Mouse (Mus musculus): ENCODE data around the gene Sod1. TPM values are rescaled to one million over a fixed set of nuclear protein-coding genes. Genes with fewer than 3 reads are reported as not detected.

Sod1 gene
- polyA plus RNA-seq, 1 experiment from 2014 or later, result 1,077 TPM

- DNase-seq (ENCODE audit: low spot score), result no peak
- H3K36me3 ChIP-seq (ENCODE audit: control insufficient read depth, insufficient read depth, low read length), result no peaks in the 10 kb centered on the region
- no peaks in the 10 kb centered on the region for H3K9me3 ChIP-seq (ENCODE audit: control insufficient read depth, low read length)
- H3K27me3 ChIP-seq (ENCODE audit: control insufficient read depth, insufficient read depth, low read length), result no peaks in the 10 kb centered on the region
- H3K27ac ChIP-seq (ENCODE audit: low read depth, low read length), result no peak overlapping the region
- H3K4me1 ChIP-seq (replicated peaks; ENCODE audit: control insufficient read depth, insufficient read depth, low read length), result no peaks in the 10 kb centered on the region
- H3K9ac ChIP-seq (ENCODE audit: low read length), result no peak overlapping the region
- no peak overlapping the region for H3K4me2 ChIP-seq (ENCODE audit: low read depth, low read length, severe bottlenecking)
- no peak for ATAC-seq (replicated peaks; ENCODE audit: low FRiP score)
- WGBS, result 85% methylated on average over 6 of the region's 6 CpGs
- H3K4me3 ChIP-seq (ENCODE audit: low read depth, low read length), result no peak overlapping the region
Measured at GRCm38 (mm10) chr16:90184135-90184534, 36.4 kb upstream of the Sod1 start.

- 46% methylated on average over 8 of the region's 8 CpGs for WGBS
- ATAC-seq (replicated peaks; ENCODE audit: low FRiP score), result peak; percentile 77
- peak; percentile 85 for DNase-seq (ENCODE audit: low spot score)
Measured at GRCm38 (mm10) chr16:90185928-90186588, 34.5 kb upstream of the Sod1 start.

GRCm38 (mm10) chr16:90187453-90187852, 33.1 kb upstream of the Sod1 start:
- Histone ChIP-seq H3K4me1 (replicated peaks; ENCODE audit: control insufficient read depth, insufficient read depth, low read length) (no peaks in the 10 kb centered on the region), H3K4me3 (ENCODE audit: low read depth, low read length) (no peak overlapping the region), H3K27ac (ENCODE audit: low read depth, low read length) (no peak overlapping the region), H3K4me2 (ENCODE audit: low read depth, low read length, severe bottlenecking) (no peak overlapping the region), H3K9ac (ENCODE audit: low read length) (no peak overlapping the region), H3K36me3 (ENCODE audit: control insufficient read depth, insufficient read depth, low read length) (no peaks in the 10 kb centered on the region), H3K9me3 (ENCODE audit: control insufficient read depth, low read length) (no peaks in the 10 kb centered on the region), H3K27me3 (ENCODE audit: control insufficient read depth, insufficient read depth, low read length) (no peaks in the 10 kb centered on the region)
- 49% methylated on average over 13 of the region's 13 CpGs for WGBS
- DNase-seq (ENCODE audit: low spot score), result no peak
- 0 out of 2 replicates have a peak, but pooled peaks have one; percentile 20 for ATAC-seq (replicated peaks; ENCODE audit: low FRiP score)

More at GRCm38 (mm10) chr16:90185928-90186588, 34.5 kb upstream of the Sod1 start:
- Histone ChIP-seq H3K27me3 (ENCODE audit: control insufficient read depth, insufficient read depth, low read length) (no peaks in the 10 kb centered on the region), H3K36me3 (ENCODE audit: control insufficient read depth, insufficient read depth, low read length) (no peaks in the 10 kb centered on the region), H3K9ac (ENCODE audit: low read length) (no peak overlapping the region), H3K4me1 (replicated peaks; ENCODE audit: control insufficient read depth, insufficient read depth, low read length) (no peaks in the 10 kb centered on the region), H3K4me3 (ENCODE audit: low read depth, low read length) (no peak overlapping the region), H3K4me2 (ENCODE audit: low read depth, low read length, severe bottlenecking) (no peak overlapping the region), H3K9me3 (ENCODE audit: control insufficient read depth, low read length) (no peaks in the 10 kb centered on the region), H3K27ac (ENCODE audit: low read depth, low read length) (no peak overlapping the region)

- no peak overlapping the region for H3K9ac ChIP-seq (ENCODE audit: low read length)
- WGBS, result 77% methylated on average over 6 of the region's 6 CpGs
- no peak overlapping the region for H3K4me3 ChIP-seq (ENCODE audit: low read depth, low read length)
Measured at GRCm38 (mm10) chr16:90191289-90191688, 29.3 kb upstream of the Sod1 start.

GRCm38 (mm10) chr16:90193719-90194118, 26.8 kb upstream of the Sod1 start:
- no peak overlapping the region for H3K4me3 ChIP-seq (ENCODE audit: low read depth, low read length)
- no peak overlapping the region for H3K4me2 ChIP-seq (ENCODE audit: low read depth, low read length, severe bottlenecking)
- ATAC-seq (replicated peaks; ENCODE audit: low FRiP score) (no peak), DNase-seq (ENCODE audit: low spot score) (no peak)
- no peak overlapping the region for H3K9ac ChIP-seq (ENCODE audit: low read length)
- no peaks in the 10 kb centered on the region for H3K4me1 ChIP-seq (replicated peaks; ENCODE audit: control insufficient read depth, insufficient read depth, low read length)
- no peaks in the 10 kb centered on the region for H3K9me3 ChIP-seq (ENCODE audit: control insufficient read depth, low read length)
- no peak overlapping the region for H3K27ac ChIP-seq (ENCODE audit: low read depth, low read length)
- H3K36me3 ChIP-seq (ENCODE audit: control insufficient read depth, insufficient read depth, low read length), result no peaks in the 10 kb centered on the region
- H3K27me3 ChIP-seq (ENCODE audit: control insufficient read depth, insufficient read depth, low read length), result no peaks in the 10 kb centered on the region

More at GRCm38 (mm10) chr16:90191289-90191688, 29.3 kb upstream of the Sod1 start:
- ATAC-seq (replicated peaks; ENCODE audit: low FRiP score) (no peak), DNase-seq (ENCODE audit: low spot score) (no peak)
- Histone ChIP-seq H3K27ac (ENCODE audit: low read depth, low read length) (no peak overlapping the region), H3K27me3 (ENCODE audit: control insufficient read depth, insufficient read depth, low read length) (no peaks in the 10 kb centered on the region), H3K4me1 (replicated peaks; ENCODE audit: control insufficient read depth, insufficient read depth, low read length) (no peaks in the 10 kb centered on the region), H3K9me3 (ENCODE audit: control insufficient read depth, low read length) (no peaks in the 10 kb centered on the region), H3K4me2 (ENCODE audit: low read depth, low read length, severe bottlenecking) (no peak overlapping the region), H3K36me3 (ENCODE audit: control insufficient read depth, insufficient read depth, low read length) (no peaks in the 10 kb centered on the region)

GRCm38 (mm10) chr16:90196688-90197240, 23.8 kb upstream of the Sod1 start:
- H3K9me3 ChIP-seq (ENCODE audit: control insufficient read depth, low read length), result no peaks in the 10 kb centered on the region
- no peaks in the 10 kb centered on the region for H3K36me3 ChIP-seq (ENCODE audit: control insufficient read depth, insufficient read depth, low read length)
- WGBS, result 91% methylated on average over 7 of the region's 7 CpGs
- peak overlapping the region; percentile 61; the same call in 1 of the 2 replicates for H3K4me2 ChIP-seq (ENCODE audit: low read depth, low read length, severe bottlenecking)
- no peak overlapping the region for H3K27ac ChIP-seq (ENCODE audit: low read depth, low read length)
- DNase-seq (ENCODE audit: low spot score) (no peak), ATAC-seq (replicated peaks; ENCODE audit: low FRiP score) (no peak)
- no peak overlapping the region for H3K4me3 ChIP-seq (ENCODE audit: low read depth, low read length)
- H3K9ac ChIP-seq (ENCODE audit: low read length), result no peak overlapping the region
- no peaks in the 10 kb centered on the region for H3K4me1 ChIP-seq (replicated peaks; ENCODE audit: control insufficient read depth, insufficient read depth, low read length)
- H3K27me3 ChIP-seq (ENCODE audit: control insufficient read depth, insufficient read depth, low read length), result no peaks in the 10 kb centered on the region

GRCm38 (mm10) chr16:90197337-90197973, 23.1 kb upstream of the Sod1 start:
- Histone ChIP-seq H3K36me3 (ENCODE audit: control insufficient read depth, insufficient read depth, low read length) (no peaks in the 10 kb centered on the region), H3K9ac (ENCODE audit: low read length) (peak overlapping the region; percentile 18; the same call in 1 of the 2 replicates), H3K27ac (ENCODE audit: low read depth, low read length) (no peak overlapping the region), H3K4me1 (replicated peaks; ENCODE audit: control insufficient read depth, insufficient read depth, low read length) (no peaks in the 10 kb centered on the region), H3K9me3 (ENCODE audit: control insufficient read depth, low read length) (no peaks in the 10 kb centered on the region), H3K27me3 (ENCODE audit: control insufficient read depth, insufficient read depth, low read length) (no peaks in the 10 kb centered on the region), H3K4me2 (ENCODE audit: low read depth, low read length, severe bottlenecking) (peak overlapping the region; percentile 61), H3K4me3 (ENCODE audit: low read depth, low read length) (peak overlapping the region; percentile 25)
- peak; percentile 85 for DNase-seq (ENCODE audit: low spot score)
- WGBS, result 2% methylated on average over 22 of the region's 22 CpGs
- ATAC-seq (replicated peaks; ENCODE audit: low FRiP score), result peak; percentile 92

- WGBS, result 91% methylated on average over 6 of the region's 6 CpGs
Measured at GRCm38 (mm10) chr16:90198626-90199025, 21.9 kb upstream of the Sod1 start.

More at GRCm38 (mm10) chr16:90198626-90199025, 21.9 kb upstream of the Sod1 start:
- Histone ChIP-seq H3K4me3 (ENCODE audit: low read depth, low read length) (no peak overlapping the region), H3K4me1 (replicated peaks; ENCODE audit: control insufficient read depth, insufficient read depth, low read length) (no peaks in the 10 kb centered on the region), H3K36me3 (ENCODE audit: control insufficient read depth, insufficient read depth, low read length) (no peaks in the 10 kb centered on the region), H3K4me2 (ENCODE audit: low read depth, low read length, severe bottlenecking) (no peak overlapping the region), H3K9ac (ENCODE audit: low read length) (no peak overlapping the region), H3K9me3 (ENCODE audit: control insufficient read depth, low read length) (no peaks in the 10 kb centered on the region), H3K27me3 (ENCODE audit: control insufficient read depth, insufficient read depth, low read length) (no peaks in the 10 kb centered on the region), H3K27ac (ENCODE audit: low read depth, low read length) (no peak overlapping the region)
- ATAC-seq (replicated peaks; ENCODE audit: low FRiP score) (no peak), DNase-seq (ENCODE audit: low spot score) (no peak)

Measured in forebrain, embryonic 11.5 days (tissue).